Mouse (Mus musculus) heart, postnatal 36 days (tissue): ENCODE results near the gene Nmral1. TPM values are rescaled to one million over a fixed set of nuclear protein-coding genes. Genes with fewer than 3 reads are reported as not detected.
A peak's percentile ranks its signal among the peaks of the same experiment; 100 is the strongest.

Source experiments
- DNase-seq, 2 experiments: peaks; one replicate each; pipeline ENCODE4 v3.0.0; 2021 to 2022
- intact Hi-C: fragments of 180-260 bp; cut with DNase I; formaldehyde crosslinking; loops from one replicate; pipeline ENCODE4 v1.15.1; 2025
- total RNA-seq, 2 experiments: library from RNA; stranded (reverse); gene quantifications; 2 replicates each; pipeline ENCODE4 v1.2.3; 2021

Nmral1 gene
- total RNA-seq, 2 experiments from 2014 or later, result 2.8 to 3.4 TPM

DNA sequence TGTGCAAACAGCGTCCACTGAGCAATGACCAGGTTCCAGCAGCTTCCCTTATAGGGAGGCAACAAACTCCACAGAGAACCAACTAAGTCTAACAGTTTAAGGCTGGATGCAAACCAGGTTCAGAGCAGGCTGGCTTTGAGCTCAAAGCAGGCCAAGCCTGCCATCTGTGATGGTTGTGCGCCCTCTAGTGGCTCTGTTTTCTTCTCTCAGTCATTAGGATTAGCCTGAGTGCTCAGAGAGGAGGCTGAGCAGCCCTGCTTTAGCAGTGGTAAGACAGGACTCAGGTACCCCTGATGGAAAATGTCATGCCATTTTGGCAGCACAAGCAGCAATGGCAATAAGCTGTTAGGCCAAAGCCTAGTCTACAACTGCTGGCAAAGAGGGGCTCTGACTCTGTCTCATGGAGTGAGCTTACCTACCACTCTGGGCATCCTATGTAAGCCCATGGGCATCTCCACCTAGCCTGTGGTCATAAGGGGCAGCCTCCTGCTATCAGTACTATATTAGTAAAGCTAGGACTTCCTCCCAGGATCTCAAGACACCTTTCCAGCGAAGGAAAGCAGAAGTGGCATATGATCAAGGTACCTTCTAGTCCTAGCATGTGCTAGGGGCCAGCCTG is 51.9 kb downstream of the Nmral1 start:
- intact Hi-C loops, result loop anchor here (1.0 to 5.0 kb wide), 4 partner anchors 37 to 365 kb away; partner anchors contain the start of gene Cdip1
- DNase-seq, result peak; percentile 86 to 87

DNA sequence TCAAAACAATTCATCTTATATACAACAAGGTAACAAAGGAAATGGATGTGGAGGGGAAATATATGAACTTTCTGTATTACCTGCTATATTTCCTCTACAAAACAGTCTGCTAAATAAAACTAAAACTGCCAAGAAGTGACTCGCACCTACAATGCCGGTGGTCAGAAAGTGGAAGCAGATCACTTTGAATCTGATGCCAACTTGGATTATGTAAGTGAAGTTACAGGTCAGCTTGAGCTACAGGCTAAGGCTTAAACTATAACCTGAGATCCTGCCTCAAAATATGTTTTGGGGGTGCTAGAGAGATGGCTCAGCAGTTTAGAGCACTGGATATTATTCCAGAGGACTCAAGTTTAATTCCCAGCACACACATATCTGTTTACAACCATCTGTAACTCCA is 53.4 kb downstream of the Nmral1 start:
- intact Hi-C loops, result loop anchor here (5.0 kb wide), 3 partner anchors 98 to 363 kb away; partner anchors contain the start of gene Cdip1
- no peak for DNase-seq

DNA sequence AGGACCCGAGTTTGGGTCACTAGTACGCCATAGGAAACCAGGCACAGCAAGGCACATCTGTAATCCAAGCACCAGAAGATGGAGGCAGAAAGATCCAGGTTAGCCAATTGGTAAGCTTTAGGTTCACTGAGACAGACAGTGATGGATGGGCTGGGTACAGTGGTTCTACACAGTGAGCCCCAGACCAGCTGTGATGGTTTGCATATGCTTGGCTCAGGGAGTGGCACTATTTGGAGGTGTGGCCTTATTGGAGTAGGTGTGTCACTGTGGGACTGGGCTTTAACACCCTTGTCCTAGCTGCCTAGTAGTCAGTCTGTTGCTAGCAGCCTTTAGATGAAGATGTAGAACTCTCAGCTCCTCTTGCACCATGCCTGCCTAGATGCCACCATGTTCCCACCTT is 55.4 kb downstream of the Nmral1 start:
- intact Hi-C loops, result no loop called here
- DNase-seq, result no peak

DNA sequence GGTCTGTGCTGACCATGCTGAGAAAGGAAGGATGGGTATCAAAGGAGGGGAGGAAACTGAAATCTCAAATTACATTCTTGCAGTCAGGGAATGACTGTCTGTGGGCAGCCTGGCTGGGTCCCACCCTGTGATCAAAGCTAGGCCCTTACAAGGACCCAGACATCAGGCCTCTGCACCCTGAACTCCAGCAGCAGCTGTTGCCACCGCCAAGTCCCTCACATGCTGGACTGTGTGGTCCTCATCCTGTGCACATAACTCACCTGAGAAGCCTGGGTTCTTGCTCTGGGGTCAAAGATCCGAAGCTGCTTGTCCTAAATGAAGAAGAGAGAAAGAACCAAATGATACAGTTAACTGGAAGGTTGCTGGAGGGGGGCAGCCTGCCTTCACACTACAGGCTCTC is 57.6 kb downstream of the Nmral1 start:
- intact Hi-C loops, result no loop called here
- DNase-seq, result no peak

Other genes with a start within 250 kb of the Nmral1 start
- 1,000 to 10,000 TPM in 1 of 2 experiments, 100 to 1,000 TPM in 1; 873 to 1,040 TPM for gene Srl, start 177.5 kb downstream of the Nmral1 start, total RNA-seq
- 1 to 10 TPM; 4.4 to 4.6 TPM for gene Tfap4, start 159.5 kb downstream of the Nmral1 start, total RNA-seq
- 10 to 100 TPM; 16.0 to 16.7 TPM for gene Glis2, start 124.6 kb downstream of the Nmral1 start, total RNA-seq
- 100 to 1,000 TPM; 134 to 150 TPM for gene Pam16, start 94.4 kb downstream of the Nmral1 start, total RNA-seq
- 10 to 100 TPM in 1 of 2 experiments, 1 to 10 TPM in 1; 9.2 to 11.0 TPM for gene Vasn, start 79.4 kb downstream of the Nmral1 start, total RNA-seq
- gene Dnaja3, start 79.4 kb downstream of the Nmral1 start, total RNA-seq, result 100 to 1,000 TPM; 143 to 164 TPM
- 10 to 100 TPM; 13.0 to 13.7 TPM for gene Coro7, start 39.6 kb downstream of the Nmral1 start, total RNA-seq
- gene Hmox2, start 7.0 kb upstream of the Nmral1 start, total RNA-seq, result 10 to 100 TPM; 72.2 to 88.2 TPM
- gene Cdip1, start 70.9 kb upstream of the Nmral1 start, total RNA-seq, result 10 to 100 TPM; 59.0 to 66.1 TPM
- gene 4930562C15Rik, start 116.1 kb upstream of the Nmral1 start, total RNA-seq, result not detected
- gene Ubald1, start 161.0 kb upstream of the Nmral1 start, total RNA-seq, result 10 to 100 TPM; 20.0 to 21.6 TPM
- gene Mgrn1, start 166.9 kb upstream of the Nmral1 start, total RNA-seq, result 100 to 1,000 TPM; 154 to 155 TPM
- gene Nudt16l1, start 219.4 kb upstream of the Nmral1 start, total RNA-seq, result 10 to 100 TPM; 20.5 to 21.3 TPM
- 10 to 100 TPM; 12.4 to 12.9 TPM for gene Anks3, start 244.8 kb upstream of the Nmral1 start, total RNA-seq